Mouse (Mus musculus) myocyte (in vitro differentiated cells): ENCODE results near the gene Sf1.

Source experiments
- MYOG ChIP-seq, 3 experiments: IDR thresholded peaks; one replicate each; pipeline ENCODE4 v1.6.1; 2011; ENCODE audit warnings: control low read depth in 2 of 3, low read depth in 2 of 3, mild to moderate bottlenecking in 2 of 3; ENCODE audit not compliant: insufficient read length in 2 of 3, control insufficient read depth in 1 of 3, insufficient read depth in 1 of 3
- USF1 ChIP-seq: IDR thresholded peaks from one replicate; pipeline ENCODE4 v1.6.1; 2011; ENCODE audit warnings: low read depth, mild to moderate bottlenecking, control low read depth, moderate library complexity

DNA sequence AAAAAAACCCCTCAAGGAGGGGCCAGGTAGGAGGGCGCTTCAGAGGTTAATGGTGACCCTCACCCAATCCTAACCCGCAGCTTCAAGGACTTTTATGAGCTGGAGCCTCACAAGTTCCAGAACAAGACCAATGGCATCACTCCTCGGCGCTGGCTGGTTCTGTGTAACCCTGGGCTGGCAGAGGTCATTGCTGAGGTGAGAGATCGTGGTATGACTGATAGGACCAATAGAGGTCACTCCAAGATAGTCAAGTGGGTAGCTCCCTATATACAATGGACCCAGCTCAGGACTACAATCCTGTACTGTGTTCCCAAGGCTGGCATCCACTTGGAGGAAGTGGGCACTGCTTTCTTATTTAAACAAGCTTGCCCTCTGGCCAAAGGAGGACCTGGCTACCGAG, 26.8 kb downstream of the Sf1 start:
- TF ChIP-seq USF1, result no peak
- TF ChIP-seq MYOG (IDR thresholded peaks at IDR 0.05; ENCODE audit: control insufficient read depth in 1 of 3, insufficient read depth in 1 of 3, insufficient read length in 2 of 3, low read depth in 2 of 3), result no peak
